Mouse (Mus musculus) cerebellum, adult 11 months (tissue): ENCODE measurements at regions not wholly inside any gene's neighbourhood (a gene's known extent, or its start where the extent isn't known, plus 50 kb on each side); places are given as distances from the start of the nearest gene placed in this dataset.
A peak's percentile ranks its signal among the peaks of the same experiment; 100 is the strongest.

Experiments used
- DNase-seq: peaks from one replicate; pipeline ENCODE4 v3.0.0; 2022

DNA sequence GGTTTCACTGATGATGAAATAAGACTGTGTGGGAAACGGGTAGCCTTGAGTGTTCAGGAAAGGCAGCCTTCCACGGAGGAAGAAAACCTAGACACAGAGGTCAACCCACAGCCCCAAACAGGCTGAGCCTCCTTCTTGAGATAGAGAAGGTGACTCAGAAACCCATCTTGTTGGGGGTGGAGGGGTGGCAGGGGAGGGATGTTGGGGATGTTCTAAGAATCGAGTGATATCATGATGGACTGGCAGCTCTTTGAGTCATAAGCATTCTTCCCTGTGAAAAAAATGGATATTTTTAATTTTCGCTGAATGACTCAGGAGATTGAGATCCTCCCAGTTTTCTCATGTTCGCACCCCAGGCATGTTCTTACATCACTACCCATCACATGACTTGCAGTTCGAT lies 417.5 kb downstream of the Fgf9 start:
- no peak for DNase-seq

DNA sequence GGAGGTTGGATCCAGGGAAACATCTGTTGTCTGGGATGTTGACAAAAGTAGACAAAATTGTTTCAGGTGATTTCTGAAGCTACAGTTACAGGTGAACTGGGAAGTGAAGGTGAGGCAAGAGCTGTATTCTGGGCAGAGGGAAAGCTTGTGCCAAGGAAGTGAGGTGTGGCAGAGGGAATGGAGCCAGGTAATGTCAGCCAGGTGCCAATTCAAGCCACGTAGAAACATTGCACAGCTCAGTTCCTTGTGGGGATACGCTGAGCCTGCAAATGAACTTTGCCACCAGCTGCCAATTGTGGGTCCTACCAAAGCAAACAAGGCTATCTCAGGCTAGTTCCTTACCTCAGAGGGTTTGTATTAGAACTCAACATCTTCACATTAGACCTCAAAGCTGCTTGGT lies 410.1 kb downstream of the Fgf9 start:
- no peak for DNase-seq

DNA sequence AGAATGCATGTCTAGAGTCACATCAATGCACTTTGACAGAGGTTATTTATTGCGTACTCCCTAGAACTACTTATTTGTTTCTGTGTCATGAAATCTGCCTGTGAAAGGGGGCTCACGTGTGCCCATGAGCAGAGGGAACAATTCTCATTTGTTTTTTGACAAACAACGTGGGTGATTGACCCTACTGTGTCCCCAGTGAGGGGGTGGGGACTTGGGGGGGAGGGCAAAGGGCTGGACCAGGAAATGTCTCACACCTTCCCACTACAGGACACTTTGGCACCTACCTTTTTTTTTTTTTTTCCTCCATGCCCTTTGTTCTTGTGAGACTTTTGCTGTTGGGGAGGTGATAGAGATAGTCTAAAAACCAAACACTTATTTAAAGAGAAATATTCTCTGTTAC lies 400.3 kb downstream of the Fgf9 start:
- no peak for DNase-seq

DNA sequence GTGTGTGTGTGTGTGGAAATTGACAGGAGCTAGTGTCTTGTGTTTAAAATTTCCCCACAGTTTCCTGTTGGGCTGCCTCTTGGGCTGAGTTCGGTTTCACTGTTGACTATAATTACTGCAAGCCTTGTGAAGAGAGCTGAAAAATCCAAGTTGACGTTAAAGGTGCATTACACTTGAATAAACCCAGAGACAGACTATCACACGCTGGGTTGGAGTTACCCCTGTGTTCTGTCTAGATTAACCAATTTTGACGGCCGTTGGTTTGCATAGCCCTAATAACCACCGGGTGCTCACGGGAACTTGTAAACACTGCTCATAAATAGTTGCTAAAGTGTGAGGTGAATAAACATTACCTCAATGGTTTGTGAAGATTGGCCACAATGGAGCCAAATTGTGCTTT lies 398.1 kb downstream of the Fgf9 start:
- DNase-seq = no peak

DNA sequence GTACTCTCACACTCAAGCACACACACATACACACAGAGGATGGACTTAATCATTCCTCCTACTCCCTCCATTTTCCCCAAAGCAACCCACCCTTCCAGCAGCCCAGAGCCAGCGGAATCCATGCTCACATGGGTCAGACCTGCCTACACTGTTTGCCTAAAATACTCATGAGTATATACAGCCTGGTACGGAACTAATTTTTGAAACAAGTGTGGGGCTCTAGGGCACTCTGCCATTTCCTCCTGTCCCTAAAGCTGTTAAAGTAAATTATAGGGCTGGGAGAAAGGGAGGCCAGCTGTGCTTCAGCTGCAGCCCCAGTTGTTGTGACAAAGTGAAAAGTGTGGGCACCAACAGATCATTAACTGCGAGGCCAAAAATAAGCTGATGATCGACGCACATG lies 397.5 kb downstream of the Fgf9 start:
- no peak for DNase-seq

DNA sequence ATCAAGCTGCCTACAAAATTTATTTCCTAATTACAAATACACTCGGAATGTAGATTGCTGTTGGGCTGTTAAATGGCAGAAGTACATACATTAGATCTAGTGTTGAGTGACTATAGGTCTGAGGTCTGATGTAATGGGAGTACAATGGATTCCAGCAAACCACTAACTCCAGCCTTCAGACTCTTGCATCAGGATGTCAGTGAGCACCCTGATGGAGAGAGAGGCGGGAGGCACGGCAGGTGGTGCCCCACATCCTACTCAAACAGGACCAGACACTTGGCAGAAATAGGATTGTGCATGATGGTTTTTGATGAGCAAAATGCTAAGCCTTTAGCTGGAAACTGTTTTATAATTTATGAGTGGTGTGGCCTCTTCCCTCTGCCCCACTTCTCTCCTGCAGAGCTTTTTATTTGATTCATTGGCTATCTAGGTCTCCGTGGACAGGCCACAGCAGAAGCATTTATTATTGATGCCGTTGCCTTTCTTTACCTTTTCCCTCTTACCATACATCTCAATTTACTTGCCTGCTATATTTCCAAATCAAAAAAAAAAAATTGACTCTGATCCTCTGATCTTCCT lies 376.5 kb downstream of the Fgf9 start:
- DNase-seq = peak; percentile 5

DNA sequence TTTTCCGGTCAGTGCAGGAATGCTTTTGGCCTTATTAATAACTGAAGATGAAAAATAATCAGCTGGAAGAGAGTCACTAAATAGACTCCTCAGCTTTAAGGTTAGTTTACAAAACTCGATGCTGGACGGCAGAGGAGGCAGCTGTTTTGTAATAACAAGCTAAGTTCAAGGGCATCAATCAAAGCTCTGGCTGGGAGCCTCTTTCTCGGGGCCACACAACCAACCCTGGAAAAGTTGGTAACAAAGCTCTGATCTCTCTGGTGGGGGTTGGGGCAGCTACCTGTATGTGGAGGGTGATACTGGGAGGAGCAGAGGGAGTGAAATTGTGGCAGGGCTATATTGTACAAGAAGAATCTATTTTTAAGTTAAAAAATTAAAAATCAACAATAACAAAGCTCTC lies 374.1 kb downstream of the Fgf9 start:
- no peak for DNase-seq

DNA sequence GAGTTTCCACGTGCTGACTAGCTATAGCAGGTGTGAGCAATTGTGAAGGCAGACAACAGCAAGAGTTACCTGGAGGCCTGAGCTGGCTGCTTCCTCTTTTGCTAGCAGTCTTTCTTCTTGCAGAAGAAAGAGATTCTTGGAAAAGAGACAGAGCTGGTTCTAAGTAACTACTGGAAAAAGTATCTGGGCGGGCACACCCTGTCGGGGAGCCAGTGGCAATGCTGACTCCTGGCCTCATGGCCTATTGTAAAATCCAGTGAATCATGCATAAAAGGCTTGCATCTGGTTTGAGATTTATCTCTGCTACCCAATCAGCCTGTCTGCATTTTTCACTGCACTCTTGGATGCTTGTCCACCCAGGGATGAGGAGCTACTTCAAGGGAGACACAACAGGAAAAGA lies 372.2 kb downstream of the Fgf9 start:
- DNase-seq = no peak

DNA sequence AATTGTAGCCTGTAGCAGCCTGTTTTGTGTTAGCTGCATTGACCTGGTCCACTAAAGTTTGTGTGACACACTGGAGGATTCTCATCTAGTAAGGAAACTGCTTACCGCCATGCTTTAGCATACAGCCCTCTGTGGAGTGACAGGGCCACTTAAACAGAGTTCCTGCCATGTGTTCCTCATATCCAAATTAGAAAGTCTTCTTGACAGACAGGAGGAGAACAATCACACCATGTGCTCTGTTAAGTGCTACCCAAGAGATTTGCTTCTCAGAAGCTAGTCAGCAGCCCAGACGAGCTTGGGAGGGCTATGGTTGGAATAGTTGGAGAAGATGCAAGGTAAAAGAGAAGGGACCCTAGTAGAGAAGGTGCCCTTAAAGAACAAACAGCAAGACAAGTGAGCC lies 369.6 kb downstream of the Fgf9 start:
- no peak for DNase-seq

DNA sequence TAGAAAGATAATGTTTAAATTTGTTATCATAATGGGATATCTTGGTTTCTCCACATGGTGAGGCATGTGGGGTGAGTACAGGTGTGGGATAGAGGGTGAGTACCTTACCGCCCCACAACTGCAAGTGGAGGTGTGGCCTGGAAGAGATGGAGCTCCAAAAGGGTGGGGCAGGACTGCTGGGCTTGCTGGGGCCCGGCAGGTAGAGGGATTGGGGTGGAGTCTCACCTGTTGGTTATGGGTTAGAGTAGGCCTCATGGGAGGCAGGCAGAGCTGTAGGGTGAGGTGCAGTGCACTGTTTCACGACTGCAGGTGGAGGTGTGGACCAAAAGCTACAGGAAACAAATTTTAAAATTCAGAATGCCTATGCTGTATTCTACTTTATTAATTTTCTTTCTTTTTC lies 365.7 kb downstream of the Fgf9 start:
- DNase-seq = no peak

DNA sequence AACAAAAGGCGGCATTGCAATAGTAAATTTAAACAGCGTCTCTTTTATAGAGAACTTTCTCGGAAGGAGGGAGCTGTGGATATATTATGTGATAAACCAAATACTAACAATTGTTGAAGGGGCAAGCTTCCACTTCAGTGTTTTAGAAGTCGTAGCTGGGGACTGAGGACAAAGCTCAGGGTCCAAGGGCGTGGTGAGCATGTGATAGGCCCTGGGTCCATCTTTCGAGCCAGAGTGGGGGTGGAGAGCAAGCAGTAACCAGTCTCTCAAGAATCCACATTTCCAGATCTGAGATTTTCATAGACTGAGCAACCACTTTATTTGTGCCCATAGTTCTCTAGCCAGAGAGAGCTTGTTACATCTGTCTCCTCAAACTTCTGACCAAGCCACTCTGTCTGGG lies 356.1 kb downstream of the Fgf9 start:
- no peak for DNase-seq

DNA sequence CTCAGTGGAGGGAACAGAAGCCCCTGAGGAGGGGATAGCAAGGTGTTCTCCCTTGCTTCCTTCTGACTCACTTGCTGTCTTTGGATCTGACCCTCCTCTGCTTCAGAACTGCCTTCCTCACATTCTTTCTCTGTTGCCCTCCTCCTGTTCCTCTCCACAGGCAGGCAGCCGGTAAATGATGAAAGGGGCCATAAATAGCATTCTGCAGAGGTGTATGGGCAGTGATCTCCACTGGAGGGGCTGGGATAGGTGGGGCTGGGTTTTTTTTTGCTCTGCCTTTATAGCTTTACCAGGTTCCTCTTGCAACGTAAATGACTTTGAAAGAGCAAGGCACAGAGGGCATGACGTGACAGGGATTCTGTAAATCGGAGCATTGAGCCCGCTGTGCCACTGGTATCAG lies 351.6 kb downstream of the Fgf9 start:
- DNase-seq = no peak

DNA sequence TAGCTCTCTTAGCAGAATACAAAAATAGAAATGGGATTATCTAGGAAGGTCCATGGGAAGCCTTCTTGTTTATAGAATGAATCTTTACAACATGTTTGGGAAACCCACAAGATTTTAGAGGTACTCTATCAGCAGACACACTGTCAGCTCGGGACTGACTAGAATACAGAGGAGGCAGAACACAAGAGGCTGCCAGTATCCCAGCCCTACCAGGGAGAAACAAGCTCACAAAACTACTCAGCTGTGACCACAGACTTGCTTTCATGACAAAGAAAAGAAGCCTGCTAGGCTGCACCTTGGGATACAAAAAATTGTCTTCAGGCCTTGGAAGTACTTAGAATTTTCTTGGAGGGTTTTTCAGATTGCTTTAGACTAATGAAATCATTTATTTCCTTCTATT lies 347.2 kb downstream of the Fgf9 start:
- DNase-seq = no peak

DNA sequence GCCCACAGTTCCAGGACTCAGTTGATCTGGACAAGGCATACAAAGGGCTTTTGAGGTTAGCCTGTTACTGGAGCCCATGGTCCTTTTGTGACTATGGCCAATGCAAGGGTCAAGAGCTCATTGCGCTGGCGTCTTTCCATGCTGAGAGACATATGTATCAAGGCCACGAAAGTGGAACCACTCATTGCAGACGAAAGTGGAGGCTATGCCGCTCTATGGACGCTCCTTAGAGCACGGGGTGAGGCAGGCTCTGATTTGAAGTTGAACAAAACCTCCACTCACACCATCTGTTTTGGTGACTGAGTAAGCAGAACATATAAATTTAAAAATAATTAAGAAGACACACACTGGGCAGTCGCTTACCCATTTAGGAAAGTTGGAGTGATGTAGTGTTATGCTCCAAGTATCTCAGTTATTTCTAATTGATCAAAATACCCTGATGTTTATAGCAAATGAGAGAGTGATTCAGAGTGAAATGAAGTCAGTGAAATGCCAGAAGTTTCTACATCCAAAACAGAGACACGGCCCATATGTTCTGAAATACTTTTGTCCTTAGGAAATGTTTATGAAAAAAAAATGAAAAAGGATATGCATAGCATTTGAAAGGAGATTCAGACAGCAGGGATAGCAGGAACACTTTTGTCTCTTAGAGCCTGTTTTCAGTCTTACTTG lies 321.8 kb downstream of the Fgf9 start:
- DNase-seq = no peak

DNA sequence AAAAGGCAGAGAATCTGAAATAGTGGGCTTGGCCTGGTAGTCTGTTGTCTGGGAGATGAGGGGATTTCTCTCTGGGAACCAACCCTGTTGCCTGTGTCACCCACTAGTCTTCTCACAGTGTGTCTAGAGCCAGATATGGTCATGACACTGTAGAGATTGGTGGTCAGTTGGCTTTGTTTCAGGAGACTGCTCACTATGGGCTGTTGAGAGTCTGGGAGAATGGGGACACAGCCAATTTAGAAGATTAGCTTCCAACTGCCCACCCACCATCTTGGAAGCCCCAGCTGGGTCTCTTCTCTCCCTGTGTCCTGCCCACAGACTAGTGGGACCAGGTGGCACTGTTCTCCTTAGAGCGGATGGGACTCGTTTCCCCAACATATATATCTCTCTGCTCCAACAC lies 320.4 kb downstream of the Fgf9 start:
- DNase-seq = no peak

DNA sequence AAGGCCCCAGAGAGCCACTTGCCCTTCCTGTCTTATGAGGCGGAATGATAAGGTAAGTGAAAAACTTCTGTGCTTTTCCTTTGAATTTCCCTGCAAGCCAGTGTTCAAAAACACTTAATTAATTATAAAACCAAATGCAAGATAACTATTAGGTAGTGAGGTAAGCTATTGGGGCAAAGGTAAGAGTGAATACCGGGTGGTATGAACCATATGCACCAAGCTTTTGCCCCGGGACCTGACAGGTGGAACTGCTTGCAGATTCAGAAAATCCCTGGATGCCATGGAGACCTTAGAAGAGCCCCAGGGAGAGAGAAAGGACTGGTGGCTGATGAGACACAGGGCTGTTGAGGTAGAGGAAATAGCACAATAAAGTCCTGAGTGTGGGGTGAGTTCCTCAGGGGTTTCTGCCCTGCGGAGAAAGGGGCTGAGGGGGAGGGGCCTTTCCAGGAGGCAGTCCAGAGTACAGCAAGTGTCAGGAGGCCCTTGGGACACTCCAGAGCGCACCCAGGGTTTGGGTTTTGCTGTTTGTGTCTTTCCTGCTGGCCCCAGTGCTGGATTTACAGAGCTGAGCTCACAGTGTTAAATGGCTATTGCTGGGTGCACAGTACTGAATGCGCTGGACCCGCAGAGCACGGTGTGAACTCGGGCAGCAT lies 317.1 kb downstream of the Fgf9 start:
- DNase-seq = no peak

DNA sequence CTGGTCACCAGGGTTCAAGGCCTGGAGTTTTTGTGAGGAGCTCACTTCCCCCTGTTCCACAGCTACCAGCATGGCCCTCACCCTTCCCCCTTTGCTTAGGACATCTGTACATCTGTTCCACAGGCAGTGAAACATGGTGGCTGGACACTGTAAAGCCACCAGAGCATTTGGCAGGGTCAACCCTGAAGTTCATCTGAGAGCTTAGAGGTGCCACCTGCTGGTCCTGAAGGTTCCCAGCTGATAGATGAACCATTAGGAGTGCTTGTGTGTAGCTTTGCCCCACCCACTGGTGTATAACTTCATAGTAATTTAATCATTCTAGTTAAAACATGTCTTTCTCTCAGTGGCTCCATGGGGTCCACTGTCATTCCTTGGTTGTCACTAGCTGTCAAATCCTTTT lies 304.7 kb downstream of the Fgf9 start:
- DNase-seq = peak; percentile 0

DNA sequence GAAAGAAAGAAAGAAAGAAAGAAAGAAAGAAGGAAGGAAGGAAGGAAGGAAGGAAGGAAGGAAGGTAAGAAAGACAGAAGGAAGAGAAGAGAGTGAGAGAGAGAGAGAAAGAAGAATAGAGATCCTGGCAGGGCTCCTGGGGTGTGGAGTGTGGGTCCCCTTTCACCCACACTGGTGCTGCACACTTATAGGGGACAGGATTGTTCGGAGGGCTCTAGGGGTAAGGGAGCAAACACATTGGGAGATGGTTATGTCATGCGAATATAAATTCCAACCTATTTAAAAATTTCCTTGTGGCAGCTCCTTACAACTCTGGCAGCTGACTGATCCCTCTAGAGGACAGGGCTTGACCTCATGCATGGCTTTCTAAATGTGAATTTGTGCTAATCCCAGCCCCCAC lies 286.5 kb downstream of the Fgf9 start:
- DNase-seq = no peak

DNA sequence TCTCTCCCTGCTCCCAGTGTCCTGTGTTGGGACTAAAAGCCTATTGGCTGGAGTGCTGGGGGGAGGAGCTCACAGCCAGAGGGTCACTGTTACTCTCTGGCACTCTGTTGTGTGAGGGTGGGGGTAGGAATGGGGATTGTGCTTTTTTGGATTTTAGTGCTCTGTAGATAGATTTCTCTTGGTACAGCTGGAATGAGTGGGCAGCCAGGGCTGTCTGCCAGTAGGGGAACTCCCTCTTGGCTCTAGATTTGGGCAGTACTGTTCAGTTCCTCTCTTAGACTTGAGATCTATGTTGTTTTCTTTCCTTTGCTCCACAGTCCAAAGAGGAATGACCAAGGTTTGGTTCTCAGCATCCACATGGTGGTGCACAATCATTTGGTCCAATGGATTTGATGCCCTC lies 282.6 kb downstream of the Fgf9 start:
- no peak for DNase-seq

DNA sequence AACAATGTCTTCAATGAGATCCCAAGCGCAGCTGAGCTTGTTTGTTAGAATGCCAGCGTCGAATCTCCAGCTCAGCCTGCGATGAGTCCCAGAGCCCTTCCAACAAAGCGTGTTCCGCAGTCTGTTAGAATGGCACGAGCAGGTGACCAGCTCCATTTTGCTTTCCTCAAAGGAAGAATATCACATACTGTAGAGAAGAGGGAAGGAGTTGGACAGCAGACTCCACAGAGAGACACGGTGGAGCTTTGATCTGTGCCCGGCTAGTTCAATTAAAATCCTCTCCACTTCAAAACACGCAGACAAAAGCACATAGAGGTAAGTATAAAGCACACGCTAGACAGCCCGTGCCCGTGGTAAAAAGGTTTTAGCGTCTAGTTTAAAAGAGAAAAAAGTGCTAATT lies 265.8 kb downstream of the Fgf9 start:
- DNase-seq = no peak

DNA sequence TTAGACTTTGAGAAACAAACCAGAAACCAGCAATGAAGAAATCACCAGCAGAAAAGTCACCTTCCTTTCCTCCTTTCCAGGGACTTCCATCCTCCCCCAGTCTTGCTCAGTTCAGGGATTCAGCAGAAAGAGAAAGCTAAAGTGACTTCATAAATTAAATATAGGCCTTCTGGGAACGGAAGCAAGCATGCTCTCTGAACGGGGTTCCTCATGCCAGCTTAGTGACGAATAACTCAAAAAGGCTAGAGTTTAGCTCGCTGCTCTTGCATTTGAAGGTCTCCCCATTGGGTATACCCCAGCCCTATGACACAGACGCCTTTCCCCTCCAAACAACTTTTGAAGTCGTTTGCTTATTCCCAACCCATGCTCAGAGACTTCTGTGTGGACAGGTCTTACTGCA lies 252.8 kb downstream of the Fgf9 start:
- no peak for DNase-seq

DNA sequence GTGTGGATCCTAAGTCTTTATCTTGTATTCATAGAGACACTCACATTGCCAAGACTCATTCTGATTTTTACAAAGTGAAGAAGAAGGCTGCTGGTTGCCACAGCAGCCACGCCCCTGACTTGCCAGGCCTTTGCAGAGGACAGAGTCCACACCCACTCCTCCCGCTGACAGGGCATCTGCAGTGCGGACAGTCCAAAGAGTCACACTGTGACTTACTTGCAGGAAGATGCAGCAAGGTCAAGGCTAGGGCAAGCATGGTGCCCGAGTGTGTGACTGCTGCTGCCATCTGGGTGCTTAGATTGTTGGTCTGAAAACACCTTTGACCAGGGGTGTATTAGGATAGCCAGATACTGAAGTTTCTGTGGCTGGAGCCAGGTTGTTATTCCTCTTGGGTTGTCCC lies 252.1 kb downstream of the Fgf9 start:
- DNase-seq = no peak

DNA sequence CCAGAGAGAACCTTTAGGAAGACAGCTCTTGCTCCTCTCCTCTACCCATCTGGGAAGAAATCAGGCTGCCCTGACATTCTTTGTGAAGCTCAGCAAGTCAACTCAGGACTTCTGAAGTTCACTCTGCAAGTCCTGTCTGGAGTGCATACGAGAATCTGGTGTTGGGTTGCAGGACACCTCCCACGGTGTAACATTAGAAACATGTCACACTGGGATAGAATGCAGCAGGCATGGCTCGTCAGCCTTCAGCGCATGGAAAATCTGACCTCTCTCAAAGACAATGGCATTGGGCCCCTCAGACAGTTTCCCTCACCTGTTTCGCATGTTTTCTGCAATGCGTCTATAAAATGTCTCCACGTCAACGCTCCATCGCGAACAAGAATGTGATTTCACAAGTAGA lies 251.5 kb downstream of the Fgf9 start:
- DNase-seq = no peak

DNA sequence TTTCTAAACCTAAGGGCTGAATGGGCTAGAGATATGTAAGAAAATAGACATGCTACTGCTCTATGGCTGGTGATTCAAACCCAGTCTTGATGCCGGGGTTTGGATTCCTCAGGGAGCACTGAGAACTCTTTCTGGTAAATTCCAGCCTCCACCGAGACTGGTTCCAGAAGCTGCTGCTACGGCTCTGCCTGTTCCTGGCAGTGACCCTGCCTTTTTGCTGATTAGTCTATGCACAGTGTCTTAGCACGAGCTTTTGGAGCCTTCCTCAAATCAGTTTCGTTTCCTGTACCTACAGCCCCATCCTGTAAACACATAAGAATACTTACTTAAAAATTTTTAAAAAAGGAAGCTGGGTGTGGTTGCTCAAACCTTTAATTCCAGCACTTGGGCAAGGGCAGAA lies 250.9 kb downstream of the Fgf9 start:
- DNase-seq = no peak

DNA sequence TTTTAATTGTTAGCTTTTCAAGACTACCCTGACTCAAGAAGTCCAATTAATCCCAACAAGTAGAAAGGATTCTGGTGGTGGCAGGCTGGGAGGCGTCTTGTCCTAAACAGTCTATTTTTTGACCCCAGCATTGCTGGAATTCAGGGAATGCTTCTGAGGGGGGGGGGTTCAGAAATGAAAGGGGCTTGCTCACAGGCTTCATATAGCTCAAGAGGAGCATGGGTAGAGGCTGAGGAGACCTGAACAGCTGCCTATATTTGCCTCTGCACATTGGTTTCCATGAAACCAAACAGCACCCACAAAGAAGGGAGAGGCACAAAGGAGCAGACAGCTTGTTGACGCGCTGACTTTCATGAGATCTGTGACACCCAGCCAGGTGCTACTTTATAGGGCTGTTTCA lies 247.3 kb downstream of the Fgf9 start:
- DNase-seq = no peak
